Mouse (Mus musculus): ENCODE data around the gene Slc12a9.

DNA sequence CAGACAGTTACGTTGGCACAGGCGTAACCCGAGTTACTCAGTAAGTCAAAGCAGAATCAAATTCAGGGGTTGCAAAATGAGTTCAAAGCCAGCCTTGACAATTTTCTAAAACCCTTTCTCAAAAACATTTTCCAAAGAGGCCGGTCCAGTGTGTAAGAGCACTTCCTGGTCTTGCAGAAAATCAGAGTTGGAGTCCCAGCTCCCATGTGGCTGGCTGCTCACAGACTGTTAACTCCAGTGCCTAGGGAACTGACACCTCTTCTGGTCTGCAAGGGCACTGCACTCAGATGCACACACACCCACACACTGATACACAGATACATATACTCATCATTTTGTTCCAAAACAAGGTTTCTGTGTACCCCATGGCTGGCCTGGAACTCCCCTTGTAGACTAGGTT is 25.0 kb downstream of the Slc12a9 start:
- TF ChIP-seq MAX (IDR thresholded peaks at IDR 0.05) (no peak), CEBPB (IDR thresholded peaks at IDR 0.05; ENCODE audit: low read depth) (no peak), CTCF (IDR thresholded peaks at IDR 0.05; ENCODE audit: control insufficient read depth, insufficient read depth, insufficient read length) (no peak), MYOD1 (IDR thresholded peaks at IDR 0.05; ENCODE audit: control insufficient read depth, insufficient read length, low read depth) (no peak), USF1 (IDR thresholded peaks at IDR 0.05; ENCODE audit: low read depth) (no peak)

Data from C2C12 (cell line).